In genomic region chr10:68867361-68867760, GRCm38 (mm10) we compare ENCODE assay signal across 21 mouse cellular contexts.
DNase-seq lines count a peak whose midpoint lies in the region; ATAC-seq and TF ChIP-seq lines count a peak whose summit lies in the region.
"Had no signal": no experiment of that assay in that cellular context is flagged by ENCODE, and none has a peak within 500 bp of the region (broad histone marks: within the 10 kb centered on the region; RNA-seq: fewer than 3 reads in every experiment).

No protein-coding gene starts in this region.

- no peak overlapping the region for H3K9ac ChIP-seq in embryonic facial prominence, embryonic 14.5 days (ENCODE audit: low read depth, low read length)
- H3K9ac ChIP-seq in midbrain, embryonic 11.5 days (ENCODE audit: low read length): no peak overlapping the region
- H3K9ac ChIP-seq in midbrain, postnatal 0 days (replicated peaks; ENCODE audit: low read length, poor library complexity, severe bottlenecking): no peak overlapping the region
- H3K9ac ChIP-seq: embryonic facial prominence, embryonic 13.5 days; forebrain, embryonic 13.5 days; forebrain, embryonic 15.5 days; forebrain, postnatal 0 days had no signal

- WGBS in embryonic facial prominence, embryonic 14.5 days: 95% methylated on average over 1 of the region's 1 CpGs
- WGBS in embryonic facial prominence, embryonic 10.5 days: 88% methylated on average over 1 of the region's 1 CpGs
- 91% methylated on average over 1 of the region's 1 CpGs for WGBS in midbrain, embryonic 11.5 days
- 97% methylated on average over 1 of the region's 1 CpGs for WGBS in midbrain, postnatal 0 days

- ATAC-seq in embryonic facial prominence, embryonic 14.5 days (ENCODE audit: low read depth): no peak
- no peak for ATAC-seq in midbrain, embryonic 11.5 days (ENCODE audit: low FRiP score)
- ATAC-seq in midbrain, postnatal 0 days (ENCODE audit: low FRiP score): no peak
- ATAC-seq: activated CD4-positive, CD25-positive, alpha-beta regulatory T cell, adult 4 months; forebrain, embryonic 13.5 days; forebrain, embryonic 15.5 days; forebrain, postnatal 0 days; Patski had no signal

- no peak overlapping the region for H3K4me3 ChIP-seq in embryonic facial prominence, embryonic 14.5 days (ENCODE audit: low read depth, low read length)
- H3K4me3 ChIP-seq in embryonic facial prominence, embryonic 10.5 days: no peak overlapping the region
- no peak overlapping the region for H3K4me3 ChIP-seq in midbrain, embryonic 11.5 days (ENCODE audit: low read depth, low read length)
- no peak overlapping the region for H3K4me3 ChIP-seq in midbrain, postnatal 0 days (ENCODE audit: low read depth, low read length)
- H3K4me3 ChIP-seq: embryonic facial prominence, embryonic 13.5 days; forebrain, embryonic 13.5 days; forebrain, embryonic 15.5 days had no signal

- no peak overlapping the region for H3K4me2 ChIP-seq in embryonic facial prominence, embryonic 14.5 days (ENCODE audit: low read depth, low read length)
- no peak overlapping the region for H3K4me2 ChIP-seq in midbrain, embryonic 11.5 days
- no peak overlapping the region for H3K4me2 ChIP-seq in midbrain, postnatal 0 days (ENCODE audit: low read depth, low read length, poor library complexity, severe bottlenecking)
- H3K4me2 ChIP-seq: embryonic facial prominence, embryonic 13.5 days; forebrain, embryonic 13.5 days; forebrain, embryonic 15.5 days had no signal

- no peaks in the 10 kb centered on the region for H3K36me3 ChIP-seq in embryonic facial prominence, embryonic 14.5 days (ENCODE audit: control insufficient read depth, insufficient read depth, low read length)
- H3K36me3 ChIP-seq in embryonic facial prominence, embryonic 10.5 days (replicated peaks): no peaks in the 10 kb centered on the region
- no peaks in the 10 kb centered on the region for H3K36me3 ChIP-seq in midbrain, embryonic 11.5 days (ENCODE audit: control insufficient read depth, insufficient read depth, low read length)
- H3K36me3 ChIP-seq in midbrain, postnatal 0 days (ENCODE audit: insufficient read depth, low read length): no peaks in the 10 kb centered on the region
- H3K36me3 ChIP-seq: embryonic facial prominence, embryonic 13.5 days; forebrain, embryonic 15.5 days; G1E had no signal

- no peaks in the 10 kb centered on the region for H3K9me3 ChIP-seq in embryonic facial prominence, embryonic 14.5 days (ENCODE audit: control insufficient read depth, low read length)
- no peaks in the 10 kb centered on the region for H3K9me3 ChIP-seq in embryonic facial prominence, embryonic 10.5 days
- no peaks in the 10 kb centered on the region for H3K9me3 ChIP-seq in midbrain, embryonic 11.5 days (ENCODE audit: control insufficient read depth, low read length)
- H3K9me3 ChIP-seq in midbrain, postnatal 0 days (ENCODE audit: low read length): no peaks in the 10 kb centered on the region
- H3K9me3 ChIP-seq: embryonic facial prominence, embryonic 13.5 days; forebrain, embryonic 13.5 days; forebrain, embryonic 15.5 days had no signal

- no peaks in the 10 kb centered on the region for H3K27me3 ChIP-seq in embryonic facial prominence, embryonic 14.5 days (replicated peaks; ENCODE audit: control insufficient read depth, insufficient read depth, low read length)
- no peaks in the 10 kb centered on the region for H3K27me3 ChIP-seq in embryonic facial prominence, embryonic 10.5 days (replicated peaks; ENCODE audit: low read depth, poor library complexity, severe bottlenecking)
- no peaks in the 10 kb centered on the region for H3K27me3 ChIP-seq in midbrain, embryonic 11.5 days (ENCODE audit: control insufficient read depth, insufficient read depth, low read length)
- no peaks in the 10 kb centered on the region for H3K27me3 ChIP-seq in midbrain, postnatal 0 days (ENCODE audit: insufficient read depth, low read length)
- H3K27me3 ChIP-seq: embryonic facial prominence, embryonic 13.5 days; forebrain, embryonic 13.5 days; forebrain, embryonic 15.5 days; Patski had no signal

- peaks cover 21% of the 10 kb centered on the region for H3K4me1 ChIP-seq in embryonic facial prominence, embryonic 14.5 days (ENCODE audit: control insufficient read depth, insufficient read depth, low read length)
- H3K4me1 ChIP-seq in embryonic facial prominence, embryonic 10.5 days: peaks cover 13% of the 10 kb centered on the region
- peaks cover 6% of the 10 kb centered on the region; the same call in 1 of the 2 replicates for H3K4me1 ChIP-seq in midbrain, embryonic 11.5 days (ENCODE audit: control insufficient read depth, insufficient read depth, low read length)
- H3K4me1 ChIP-seq in midbrain, postnatal 0 days (ENCODE audit: insufficient read depth, low read length): no peaks in the 10 kb centered on the region
- H3K4me1 ChIP-seq: forebrain, embryonic 15.5 days had no signal

- no peak for DNase-seq in embryonic facial prominence, embryonic 14.5 days (ENCODE audit: low spot score)
- DNase-seq in embryonic facial prominence, embryonic 10.5 days (ENCODE audit: low spot score): no peak
- peak; percentile 73 for DNase-seq in midbrain, embryonic 11.5 days (ENCODE audit: low spot score, missing footprints)
- no peak for DNase-seq in midbrain, postnatal 0 days (ENCODE audit: low spot score)
- no peak for DNase-seq in neural tube, embryonic 10.5 days (ENCODE audit: extremely low spot score, low spot score)
- DNase-seq: adrenal gland, adult 8-10 months; adrenal gland, postnatal 14 days; adrenal gland, postnatal 36 days; B cell, adult 2 months; cerebellum, adult 11-12 months; cerebellum, adult 2 months; cerebellum, adult 9-10 months; cerebellum, postnatal 10 days; cerebellum, postnatal 25 days; forebrain, postnatal 0 days had no signal

- H3K27ac ChIP-seq in embryonic facial prominence, embryonic 14.5 days (replicated peaks; ENCODE audit: low read depth, low read length): 0 out of 2 replicates have a peak overlapping the region, but pooled peaks have one; percentile 16
- H3K27ac ChIP-seq in embryonic facial prominence, embryonic 10.5 days (replicated peaks): no peak overlapping the region
- H3K27ac ChIP-seq in midbrain, embryonic 11.5 days (ENCODE audit: low read depth, low read length): no peak overlapping the region
- no peak overlapping the region for H3K27ac ChIP-seq in midbrain, postnatal 0 days (ENCODE audit: low read depth, low read length)
- H3K27ac ChIP-seq: embryonic facial prominence, embryonic 13.5 days; forebrain, embryonic 13.5 days; forebrain, embryonic 15.5 days had no signal

- TF ChIP-seq CTCF in midbrain, postnatal 0 days (IDR thresholded peaks at IDR 0.05): no peak
